Mouse (Mus musculus) spleen, postnatal 14 days (tissue): ENCODE measurements at regions not wholly inside any gene's neighbourhood (a gene's known extent, or its start where the extent isn't known, plus 50 kb on each side); places are given as distances from the start of the nearest gene placed in this dataset.
"Not testable (repeated sequence)": the region's sequence is repeated elsewhere in the genome, so short reads cannot be mapped to it uniquely, and the experiment has no call there.

Experiments used
- DNase-seq, 2 experiments: peaks; one replicate each; pipeline ENCODE4 v3.0.0; 2021 to 2022; ENCODE audit warnings: low spot score in 2 of 2

DNA sequence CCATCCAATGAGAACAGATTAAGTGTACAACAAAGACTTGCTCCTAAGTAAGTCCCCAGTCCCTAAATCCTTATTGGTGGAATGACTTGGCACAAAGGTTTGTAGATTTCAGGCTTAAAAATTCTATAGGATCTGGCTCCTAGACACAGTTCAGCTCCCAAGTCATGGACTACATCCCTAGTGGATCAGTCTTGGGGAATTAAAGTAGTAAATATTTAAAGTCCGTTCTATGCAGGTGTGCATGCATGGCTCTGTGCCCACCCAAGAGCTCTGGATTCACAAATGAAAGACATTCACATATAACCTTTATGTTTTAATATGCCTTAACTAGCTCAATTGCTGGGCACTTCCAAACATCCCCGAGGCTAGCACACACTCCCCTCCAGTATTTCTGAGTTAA, 162.8 kb downstream of the Akr1d1 start:
- DNase-seq = no peak

GRCm38 (mm10) chr6:37696074-37696473, 166.1 kb downstream of the Akr1d1 start:
- DNase-seq = no peak

GRCm38 (mm10) chr6:37703946-37704345, 166.7 kb upstream of the Trim24 start:
- DNase-seq = no peak

GRCm38 (mm10) chr6:37705733-37706145, 164.9 kb upstream of the Trim24 start:
- DNase-seq = no peak

GRCm38 (mm10) chr6:37707671-37708070, 162.9 kb upstream of the Trim24 start:
- not testable (repeated sequence) for DNase-seq

- no peak for DNase-seq
These were observed 158.8 kb upstream of the Trim24 start for GRCm38 (mm10) chr6:37711766-37712165.

DNA sequence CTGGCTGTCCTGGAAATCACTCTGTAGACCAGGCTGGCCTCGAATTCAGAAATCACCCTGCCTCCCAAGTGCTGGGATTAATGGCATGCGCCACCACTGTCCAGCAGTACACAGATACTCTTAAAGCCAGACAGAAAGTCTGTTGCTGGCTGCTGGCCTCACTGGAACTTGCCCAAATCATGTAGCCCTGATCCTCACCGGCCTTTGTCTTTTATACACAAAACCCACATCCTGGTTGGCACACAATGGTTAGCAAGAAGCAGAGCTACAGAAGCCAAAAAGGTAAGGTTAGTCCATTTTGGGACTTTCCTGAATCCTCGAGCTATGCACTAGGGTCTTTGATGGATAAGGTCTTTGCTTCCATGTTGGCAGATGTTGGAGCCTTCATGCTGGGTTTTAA, 157.2 kb upstream of the Trim24 start:
- DNase-seq = no peak

DNA sequence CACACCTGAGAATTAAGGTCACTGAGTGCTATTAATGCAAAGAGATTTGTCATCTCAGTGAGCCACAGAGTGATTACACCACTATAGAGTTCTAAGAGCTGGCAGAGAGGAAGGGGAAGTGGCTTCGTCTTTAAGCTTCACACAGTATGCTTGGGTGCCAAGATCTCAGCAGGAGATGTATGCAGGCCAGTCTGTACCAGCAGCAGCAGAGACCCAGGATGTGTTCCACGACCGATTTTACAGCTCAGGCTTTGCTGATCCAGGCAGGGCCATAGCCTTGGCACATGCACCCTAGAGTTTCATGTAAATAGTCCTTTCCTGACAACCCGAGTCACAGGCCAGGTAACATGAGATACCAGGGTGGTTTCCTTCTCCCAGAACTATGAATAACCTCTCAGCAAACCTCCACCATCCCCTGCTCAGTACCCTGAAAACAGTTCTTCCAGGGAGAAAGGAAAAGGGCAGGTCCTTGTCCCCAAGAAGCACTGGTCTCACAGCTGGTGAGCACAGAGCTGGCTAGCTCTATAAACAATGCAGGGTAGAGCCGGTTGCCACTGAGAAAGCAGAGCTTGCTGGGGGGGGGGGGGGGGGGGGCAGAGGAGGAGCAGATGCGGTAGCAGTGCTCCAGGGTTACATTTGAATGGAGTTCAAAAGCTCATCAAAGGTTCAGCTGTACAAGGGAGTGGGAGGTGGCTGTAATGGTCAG, 156.2 kb upstream of the Trim24 start:
- DNase-seq = no peak

DNA sequence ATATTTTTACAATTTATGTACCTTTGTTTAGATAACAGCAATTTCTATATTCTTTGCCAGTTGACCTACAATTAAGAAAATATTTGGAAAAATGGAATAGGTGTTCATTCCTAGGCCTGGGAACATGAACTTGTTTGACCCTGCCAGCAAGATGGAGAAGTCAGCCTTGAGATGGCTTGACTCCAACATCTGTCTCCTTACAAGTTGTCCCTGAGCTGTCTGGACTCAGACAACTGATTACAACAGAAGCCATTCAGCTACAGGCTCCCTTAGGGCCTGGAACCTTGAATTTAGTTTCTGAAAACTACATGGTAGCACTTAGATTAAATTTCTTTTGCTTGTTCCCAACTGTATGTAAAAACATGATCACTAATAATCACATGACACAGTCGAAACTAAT, 148.9 kb upstream of the Trim24 start:
- DNase-seq = no peak

DNA sequence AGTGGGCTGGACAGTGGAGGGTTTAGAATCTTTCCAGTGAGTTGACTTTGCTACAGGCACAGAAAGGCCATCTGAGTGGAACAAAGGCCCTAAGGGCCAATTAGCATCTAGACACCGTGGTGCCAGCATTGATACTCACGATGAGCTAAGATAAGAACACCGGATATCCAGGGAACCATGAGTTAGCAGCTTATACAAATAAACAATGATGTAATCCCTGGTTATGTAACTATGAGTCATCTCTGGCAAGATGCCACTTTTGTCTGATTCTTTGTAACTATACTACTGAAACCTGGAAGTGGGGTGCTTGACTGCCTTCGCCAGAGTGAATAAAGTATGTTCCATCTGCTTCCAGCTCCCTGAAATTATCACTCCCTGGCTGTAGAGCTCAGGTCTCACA, 147.3 kb upstream of the Trim24 start:
- DNase-seq = no peak

DNA sequence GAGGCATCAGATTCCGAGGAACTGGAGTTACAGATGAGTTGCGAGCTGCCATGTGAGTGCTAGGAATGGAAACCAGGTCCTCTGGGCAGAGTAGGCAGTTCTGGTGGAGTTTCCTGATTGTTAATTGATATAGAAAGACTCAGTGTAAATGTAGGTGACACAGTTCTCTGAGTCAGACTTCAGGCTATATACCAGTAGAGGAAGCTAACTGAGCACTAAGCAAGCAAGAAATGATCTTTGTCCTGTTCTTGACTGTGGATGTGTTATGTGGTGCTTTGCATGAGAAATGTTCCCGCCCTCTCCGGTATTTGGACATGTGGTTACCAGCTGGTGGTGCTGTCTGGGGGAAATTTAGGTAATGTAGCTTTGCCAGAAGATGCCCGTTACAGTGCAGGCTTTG, 146.4 kb upstream of the Trim24 start:
- no peak for DNase-seq

DNA sequence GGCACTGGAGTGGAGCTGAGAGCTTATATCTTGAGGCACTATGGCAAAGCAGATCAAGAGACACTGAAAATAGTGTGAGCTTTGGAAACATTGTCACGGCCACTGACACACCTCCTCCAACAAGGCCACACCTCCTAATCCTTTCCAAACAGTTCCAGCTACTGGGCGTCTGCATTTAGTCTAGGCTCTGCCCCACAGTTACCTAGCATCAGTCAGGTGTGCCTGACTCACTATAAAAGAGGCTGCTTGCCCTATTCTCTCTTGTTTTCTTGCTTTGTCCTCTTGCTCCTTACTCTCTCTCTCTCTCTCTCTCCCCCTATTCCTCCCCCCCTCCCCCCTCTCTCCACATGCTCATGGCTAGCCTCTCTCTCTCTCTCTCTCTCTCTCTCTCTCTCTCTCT, 142.0 kb upstream of the Trim24 start:
- no peak for DNase-seq

- no peak for DNase-seq
These were observed 141.4 kb upstream of the Trim24 start for GRCm38 (mm10) chr6:37729165-37729564.

DNA sequence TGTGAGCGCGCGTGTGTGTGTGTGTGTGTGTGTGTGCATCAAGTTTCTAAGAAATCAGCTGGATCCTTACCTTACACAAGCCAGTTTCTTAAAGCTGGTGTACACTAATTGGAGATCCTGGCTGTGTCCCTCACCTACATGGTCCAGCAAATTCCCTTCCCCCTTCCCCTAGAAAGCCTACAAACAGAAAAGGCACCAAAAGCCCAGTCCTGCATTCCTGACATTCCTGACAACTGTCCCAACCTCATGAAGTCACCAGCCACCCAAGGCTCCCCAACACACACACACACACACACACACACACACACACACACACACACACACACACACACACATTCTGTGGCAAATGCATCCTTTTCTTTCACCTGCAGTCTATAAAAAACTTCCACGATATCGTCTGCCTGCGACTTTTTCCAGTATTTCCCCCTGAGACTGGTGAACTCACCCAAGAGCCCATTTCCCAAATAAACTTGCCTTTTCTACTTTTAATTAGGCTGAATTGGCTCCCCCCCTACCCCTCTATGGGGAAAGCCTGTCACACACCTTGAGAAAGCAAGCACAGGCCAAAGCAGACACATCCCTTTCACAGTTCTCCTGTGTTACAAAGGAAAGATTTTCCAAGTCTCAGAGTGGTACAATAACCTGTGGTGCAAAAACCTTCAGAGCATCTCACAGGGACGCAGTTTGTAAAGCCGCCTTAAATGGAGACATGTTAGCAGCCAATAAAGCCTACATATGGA, 139.9 kb upstream of the Trim24 start:
- DNase-seq = no peak

GRCm38 (mm10) chr6:37732385-37732784, 138.2 kb upstream of the Trim24 start:
- peak in 1 of 2 experiments; percentile 26 for DNase-seq

GRCm38 (mm10) chr6:37735288-37735961, 135.2 kb upstream of the Trim24 start:
- no peak for DNase-seq

DNA sequence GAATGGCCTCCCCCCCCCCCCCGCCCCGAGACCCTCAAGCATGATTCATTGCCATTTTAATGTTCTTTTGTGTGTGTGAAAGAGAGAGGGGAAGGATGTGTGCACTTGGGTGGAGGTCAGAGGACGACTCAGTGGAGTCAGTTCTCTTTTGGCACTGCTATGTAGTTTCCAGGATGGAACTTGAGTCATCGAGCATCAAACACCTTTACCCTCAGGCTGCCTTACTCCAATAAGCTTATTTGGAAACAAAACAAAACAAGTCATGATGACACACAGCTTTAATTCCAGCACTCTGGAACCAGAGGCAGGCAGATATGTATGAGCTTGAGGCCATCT, 134.7 kb upstream of the Trim24 start:
- DNase-seq = no peak

DNA sequence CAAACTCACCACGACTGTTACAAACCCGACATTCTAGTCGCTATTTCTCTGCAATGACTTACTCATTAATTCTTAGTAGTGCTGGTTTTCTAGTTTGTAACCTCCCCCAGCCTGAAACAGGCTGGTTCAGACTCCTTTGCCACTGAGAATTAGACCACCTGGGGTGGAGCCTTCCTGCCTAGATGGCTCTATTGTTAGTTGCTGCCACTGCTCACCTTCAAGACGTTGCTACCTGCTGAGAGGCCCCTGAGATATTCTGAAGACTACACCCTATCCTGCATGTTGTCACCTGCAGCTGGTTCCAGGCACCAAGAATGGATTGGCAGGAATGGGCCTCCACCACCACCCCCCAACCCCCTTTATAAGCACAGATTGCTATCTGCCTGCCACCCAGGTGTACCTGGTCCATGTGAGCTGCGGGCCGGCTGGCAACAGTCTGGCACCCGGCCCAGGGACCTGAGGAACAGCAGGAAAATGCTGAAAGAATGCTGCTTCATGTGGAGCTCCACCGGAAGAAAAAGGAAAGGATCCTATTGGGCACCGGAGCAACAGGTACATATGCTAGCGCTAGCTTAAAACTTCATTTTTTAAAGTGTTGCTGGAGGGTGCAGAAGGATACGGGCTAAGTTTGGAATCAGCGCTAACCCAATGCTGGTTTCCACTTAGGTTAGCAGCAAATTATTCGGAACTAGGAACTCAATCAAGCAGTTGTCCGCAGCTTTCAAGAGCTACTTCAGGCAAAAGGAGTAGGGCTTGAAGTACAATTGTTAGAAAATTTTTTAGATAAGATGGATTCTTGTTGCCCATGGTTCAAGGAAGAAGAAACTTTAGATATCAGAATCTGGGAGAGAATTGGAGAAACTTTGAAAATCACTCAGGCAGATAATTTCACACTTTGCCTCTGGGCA, 129.4 kb upstream of the Trim24 start:
- DNase-seq = no peak

DNA sequence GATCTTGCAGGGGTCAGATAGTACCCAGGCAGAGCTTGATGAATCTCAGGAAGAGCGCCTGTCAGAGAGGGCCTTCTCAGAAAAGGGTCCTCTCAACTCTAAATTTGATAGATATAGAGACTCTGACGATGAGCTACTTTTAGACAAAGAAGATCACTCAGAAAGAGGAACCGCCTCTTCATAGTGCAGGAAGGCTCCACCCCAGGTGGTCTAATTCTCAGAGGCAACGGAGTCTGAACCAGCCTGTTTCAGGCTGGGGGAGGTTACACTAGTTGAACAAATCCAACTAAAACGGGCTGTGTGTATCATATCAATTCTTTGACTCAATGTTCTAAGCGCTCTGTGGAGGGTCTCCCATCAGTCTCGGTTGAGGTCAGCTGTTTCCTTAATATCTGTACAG, 128.7 kb upstream of the Trim24 start:
- not testable (repeated sequence) for DNase-seq

DNA sequence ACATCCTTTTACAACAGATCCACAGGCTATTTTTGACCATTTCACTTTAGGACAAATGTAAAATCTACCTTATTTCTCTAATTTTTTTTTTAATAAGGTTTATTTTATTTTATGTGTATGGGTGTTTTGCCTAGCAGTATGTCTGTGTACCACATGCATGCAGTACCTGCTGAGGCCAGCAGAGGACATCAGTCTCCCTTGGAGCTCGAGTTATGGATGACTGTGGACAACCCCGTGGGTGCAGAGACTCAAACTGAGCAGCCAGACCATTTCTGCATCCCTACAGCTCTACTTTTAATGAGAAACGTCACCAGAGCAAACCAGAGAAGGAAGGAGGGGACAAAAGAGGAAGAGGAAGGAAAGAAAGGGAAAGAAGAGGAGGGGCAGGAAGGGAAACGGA, 125.9 kb upstream of the Trim24 start:
- peak in 1 of 2 experiments; percentile 8 for DNase-seq

- no peak for DNase-seq
These were observed 125.1 kb upstream of the Trim24 start for GRCm38 (mm10) chr6:37745393-37746100.
